In the genomic region with DNA sequence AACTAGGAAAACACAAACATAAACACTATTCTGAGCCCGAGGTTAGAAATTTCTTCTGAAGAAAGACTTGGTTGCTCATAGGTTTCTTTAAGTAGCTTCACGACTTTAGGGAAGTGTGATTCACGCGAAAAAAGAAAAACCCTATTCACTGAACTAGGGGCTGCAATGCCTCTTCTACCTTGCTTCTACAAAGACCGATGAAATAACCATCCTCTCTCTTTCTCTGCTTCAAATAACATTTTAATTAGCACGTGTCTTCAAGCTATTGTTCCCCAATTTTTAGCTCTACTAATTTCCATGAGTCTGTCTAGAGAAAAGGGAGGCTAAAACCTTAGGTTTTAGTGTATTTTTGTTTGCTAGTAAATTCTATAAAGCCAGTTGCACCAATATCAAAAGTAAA, we compare ENCODE assay signal across 17 mouse cellular contexts. TPM values are rescaled to one million over a fixed set of nuclear protein-coding genes. Genes with fewer than 3 reads are reported as not detected.
"Had no signal": no experiment of that assay in that cellular context is flagged by ENCODE, and none has a peak within 500 bp of the region (broad histone marks: within the 10 kb centered on the region; RNA-seq: fewer than 3 reads in every experiment).

No protein-coding gene starts in this region.

- H3K4me1 ChIP-seq: liver, embryonic 13.5 days; stomach, embryonic 15.5 days had no signal

- H3K4me2 ChIP-seq: liver, embryonic 13.5 days; lung, embryonic 14.5 days; neural tube, embryonic 13.5 days; stomach, embryonic 15.5 days had no signal

- H3K9ac ChIP-seq: liver, embryonic 13.5 days; lung, embryonic 14.5 days; neural tube, embryonic 13.5 days; stomach, embryonic 15.5 days had no signal

- H3K4me3 ChIP-seq: layer of hippocampus, adult 2 months; liver, embryonic 13.5 days; myocyte; neural tube, embryonic 13.5 days; stomach, embryonic 15.5 days had no signal

- H3K36me3 ChIP-seq: liver, embryonic 13.5 days; neural tube, embryonic 13.5 days; stomach, embryonic 15.5 days had no signal

- DNase-seq: kidney, adult 9 months; kidney, postnatal 25 days; layer of hippocampus, adult 9-11 months; liver, embryonic 13.5 days; lung, embryonic 14.5 days; right cerebral cortex, postnatal 25 days; spleen, adult 18-20 months; thymus, postnatal 25 days had no signal

- ATAC-seq: lung, postnatal 0 days had no signal

- H3K27ac ChIP-seq: kidney, postnatal 0 days; layer of hippocampus, adult 2 months; liver, embryonic 13.5 days; macrophage; neural tube, embryonic 13.5 days; stomach, embryonic 15.5 days had no signal

- H3K9me3 ChIP-seq: liver, embryonic 13.5 days; neural tube, embryonic 13.5 days; stomach, embryonic 15.5 days had no signal

- H3K27me3 ChIP-seq: liver, embryonic 13.5 days; neural tube, embryonic 13.5 days; stomach, embryonic 15.5 days had no signal

RNA-seq across cellular contexts. Expression of a gene that starts 25.5 kb away (rescaled TPM):
- total RNA-seq: megakaryocyte, adult 5-6 weeks; monocyte, adult 5-6 weeks had no signal
- polyA plus RNA-seq: macrophage had no signal
